ENCODE assay signal across 20 mouse cellular contexts in the genomic region with DNA sequence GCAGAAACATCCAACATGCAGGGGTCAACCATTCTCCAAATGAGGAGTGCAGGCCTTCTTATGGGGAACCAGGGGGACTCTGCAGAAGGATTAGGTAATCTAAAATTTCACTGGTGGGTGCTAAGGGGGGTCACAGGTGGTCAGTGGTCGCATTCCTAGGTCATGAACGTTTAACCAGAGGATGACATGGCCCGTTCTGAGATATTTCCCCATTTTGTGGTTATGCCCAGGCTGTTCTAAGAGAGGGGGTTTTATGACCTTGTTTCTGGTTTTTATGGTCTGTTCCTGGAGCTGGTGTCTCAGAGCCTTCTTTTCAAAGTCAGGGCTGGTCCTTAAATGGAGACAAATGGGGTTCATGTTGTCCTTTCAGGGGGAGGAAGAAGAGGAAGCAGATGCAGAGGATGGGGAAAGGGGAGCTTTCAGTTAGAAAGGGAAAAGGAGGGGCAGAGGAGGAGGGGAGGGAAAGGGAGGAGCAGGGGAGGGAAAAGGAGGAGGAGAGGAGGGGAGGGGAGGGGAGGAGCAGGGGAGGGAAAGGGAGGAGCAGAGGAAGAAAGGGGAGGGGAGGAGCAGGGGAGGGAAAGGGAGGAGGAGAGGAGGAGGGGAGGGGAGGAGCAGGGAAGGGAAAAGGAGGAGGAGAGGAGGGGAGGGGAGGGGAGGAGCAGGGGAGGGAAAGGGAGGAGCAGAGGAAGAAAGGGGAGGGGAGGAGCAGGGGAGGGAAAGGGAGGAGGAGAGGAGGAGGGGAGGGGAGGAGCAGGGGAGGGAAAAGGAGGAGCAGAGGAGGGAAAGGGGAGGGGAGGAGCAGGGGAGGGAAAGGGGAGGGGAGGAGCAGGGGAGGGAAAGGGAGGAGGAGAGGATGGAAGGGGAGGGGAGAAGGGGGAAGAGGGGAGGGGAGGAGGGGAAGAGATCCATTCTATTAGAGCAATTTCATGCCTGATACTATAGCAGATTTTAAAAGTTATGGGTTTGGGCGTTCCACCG.
DNase-seq lines count a peak whose midpoint lies in the region; ATAC-seq lines count a peak whose summit lies in the region.
"Had no signal": no experiment of that assay in that cellular context is flagged by ENCODE, and none has a peak within 500 bp of the region (broad histone marks: within the 10 kb centered on the region; RNA-seq: fewer than 3 reads in every experiment).

No protein-coding gene starts in this region.

- no peak overlapping the region for H3K9ac ChIP-seq in liver, embryonic 13.5 days
- H3K9ac ChIP-seq in liver, embryonic 11.5 days (ENCODE audit: low read depth, low read length), result no peak overlapping the region
- no peak overlapping the region for H3K9ac ChIP-seq in kidney, embryonic 16.5 days (replicated peaks; ENCODE audit: low read length)
- H3K9ac ChIP-seq: limb, embryonic 12.5 days; lung, embryonic 15.5 days had no signal

- no peak overlapping the region for H3K4me2 ChIP-seq in liver, embryonic 13.5 days
- no peak overlapping the region for H3K4me2 ChIP-seq in liver, embryonic 11.5 days
- no peak overlapping the region for H3K4me2 ChIP-seq in kidney, embryonic 16.5 days (replicated peaks; ENCODE audit: low read depth, low read length)
- H3K4me2 ChIP-seq: limb, embryonic 12.5 days; lung, embryonic 15.5 days had no signal

- peak; percentile 26; the same call in 1 of the 2 replicates for ATAC-seq in liver, embryonic 13.5 days (ENCODE audit: low read depth)
- no peak for ATAC-seq in liver, embryonic 11.5 days (replicated peaks; ENCODE audit: low FRiP score)
- ATAC-seq in kidney, embryonic 16.5 days (ENCODE audit: low FRiP score, low TSS enrichment), result no peak
- ATAC-seq: intestine, embryonic 16.5 days had no signal

- peak; percentile 13 for DNase-seq in embryo, embryonic 10.5 days (ENCODE audit: low spot score)
- no peak for DNase-seq in embryo, embryonic 11 days
- DNase-seq in liver, embryonic 13.5 days, result no peak
- no peak for DNase-seq in liver, embryonic 11.5 days (ENCODE audit: low spot score)
- peak; percentile 14 for DNase-seq in ZHBTc4 (ENCODE audit: low read depth, low spot score)
- no peak for DNase-seq in embryo, embryonic 9.5 days (ENCODE audit: extremely low spot score)
- DNase-seq: adrenal gland, postnatal 25 days; cerebellum, adult 18-20 months; gastrocnemius, adult 2 months; heart, adult 2 months; kidney, postnatal 14 days; layer of hippocampus, postnatal 36 days; right cerebral cortex, postnatal 14 days had no signal

- H3K36me3 ChIP-seq in liver, embryonic 13.5 days, result 0 out of 2 replicates have a peak, but pooled peaks cover 2% of the 10 kb centered on the region
- H3K36me3 ChIP-seq in liver, embryonic 11.5 days (ENCODE audit: control insufficient read depth, insufficient read depth, low read length), result no peaks in the 10 kb centered on the region; the same call in 1 of the 2 replicates
- H3K36me3 ChIP-seq in macrophage (ENCODE audit: inconsistent target), result no peaks in the 10 kb centered on the region
- peaks cover 3% of the 10 kb centered on the region; the same call in 1 of the 2 replicates for H3K36me3 ChIP-seq in kidney, embryonic 16.5 days (ENCODE audit: insufficient read depth, low read length)
- H3K36me3 ChIP-seq: lung, embryonic 15.5 days had no signal

- WGBS in liver, embryonic 13.5 days (ENCODE audit: insufficient replicate concordance), result 33% methylated on average over 5 of the region's 5 CpGs
- WGBS in liver, embryonic 11.5 days, result 50% methylated on average over 5 of the region's 5 CpGs
- 25% methylated on average over 5 of the region's 5 CpGs for WGBS in macrophage (ENCODE audit: missing documents)
- 41% methylated on average over 5 of the region's 5 CpGs for WGBS in kidney, embryonic 16.5 days

- no peaks in the 10 kb centered on the region for H3K27me3 ChIP-seq in liver, embryonic 13.5 days
- no peaks in the 10 kb centered on the region for H3K27me3 ChIP-seq in liver, embryonic 11.5 days (replicated peaks; ENCODE audit: control insufficient read depth, insufficient read depth, low read length)
- no peaks in the 10 kb centered on the region for H3K27me3 ChIP-seq in kidney, embryonic 16.5 days (ENCODE audit: insufficient read depth, low read length)
- H3K27me3 ChIP-seq: limb, embryonic 12.5 days; lung, embryonic 15.5 days had no signal

- H3K4me3 ChIP-seq in liver, embryonic 13.5 days (replicated peaks), result no peak overlapping the region
- no peak overlapping the region for H3K4me3 ChIP-seq in liver, embryonic 11.5 days (ENCODE audit: low read depth, low read length)
- H3K4me3 ChIP-seq in macrophage (ENCODE audit: inconsistent target), result no peak overlapping the region
- no peak overlapping the region for H3K4me3 ChIP-seq in kidney, embryonic 16.5 days (ENCODE audit: low read length)
- H3K4me3 ChIP-seq: erythroblast, embryonic 14.5 days; gastrocnemius, adult 2 months; heart, adult 2 months; limb, embryonic 12.5 days; lung, embryonic 15.5 days; midbrain, embryonic 10.5 days had no signal

- no peaks in the 10 kb centered on the region; the same call in 1 of the 2 replicates for H3K4me1 ChIP-seq in liver, embryonic 13.5 days (replicated peaks)
- H3K4me1 ChIP-seq in liver, embryonic 11.5 days (replicated peaks; ENCODE audit: control insufficient read depth, insufficient read depth, low read length), result no peaks in the 10 kb centered on the region
- no peaks in the 10 kb centered on the region for H3K4me1 ChIP-seq in kidney, embryonic 16.5 days (ENCODE audit: insufficient read depth, low read length)
- H3K4me1 ChIP-seq: lung, embryonic 15.5 days; midbrain, embryonic 10.5 days had no signal

- H3K9me3 ChIP-seq in liver, embryonic 13.5 days (replicated peaks), result no peaks in the 10 kb centered on the region
- no peaks in the 10 kb centered on the region for H3K9me3 ChIP-seq in liver, embryonic 11.5 days (ENCODE audit: control insufficient read depth, low read length)
- no peaks in the 10 kb centered on the region for H3K9me3 ChIP-seq in kidney, embryonic 16.5 days (ENCODE audit: low read length)
- H3K9me3 ChIP-seq: limb, embryonic 12.5 days; lung, embryonic 15.5 days; midbrain, embryonic 10.5 days had no signal

- H3K27ac ChIP-seq in liver, embryonic 13.5 days, result 0 out of 2 replicates have a peak overlapping the region, but pooled peaks have one; percentile 4
- no peak overlapping the region; the same call in 1 of the 2 replicates for H3K27ac ChIP-seq in liver, embryonic 11.5 days (ENCODE audit: low read depth, low read length)
- H3K27ac ChIP-seq in macrophage, result peak overlapping the region; percentile 57
- no peak overlapping the region for H3K27ac ChIP-seq in kidney, embryonic 16.5 days (ENCODE audit: low read length)
- H3K27ac ChIP-seq: gastrocnemius, adult 2 months; heart, adult 2 months; limb, embryonic 12.5 days; lung, embryonic 15.5 days; midbrain, embryonic 10.5 days had no signal

- no peaks in the 10 kb centered on the region for H3K79me2 ChIP-seq in macrophage (ENCODE audit: inconsistent target)

Comparison
In these comparisons a context has a peak if more than half of its experiments do, and no peak if none do; other contexts are left out.
1. DNase-seq: peak in embryo, embryonic 10.5 days (single experiment) and ZHBTc4 (single experiment); none in embryo, embryonic 11 days (single experiment), liver, embryonic 13.5 days (single experiment), liver, embryonic 11.5 days (single experiment) and embryo, embryonic 9.5 days (single experiment).
2. H3K27ac ChIP-seq: peak in liver, embryonic 13.5 days (single experiment) and macrophage (single experiment); none in liver, embryonic 11.5 days (single experiment) and kidney, embryonic 16.5 days (single experiment).